Mouse (Mus musculus) monocyte, adult 5-6 weeks (primary cell): Measurements from ENCODE around the gene Taf6. TPM values are rescaled to one million over a fixed set of nuclear protein-coding genes. Genes with fewer than 3 reads are reported as not detected.

Source experiments
- total RNA-seq: library from RNA; stranded (forward); fragments of 200-1000, 200-491, 200-594 nt; gene quantifications from 3 replicates; pipeline ENCODE4 v1.2.3, GENCODE M21; 2017

Taf6 gene
- total RNA-seq, 1 experiment from 2014 or later = 19.1 TPM

Other genes starting within 250 kb of the Taf6 start
- 0.29 TPM in 1 of 3 replicates, not detected in the others for gene Gjc3, start 224.4 kb downstream of the Taf6 start, total RNA-seq
- gene Azgp1, start 205.9 kb downstream of the Taf6 start, total RNA-seq = not detected in 3 replicates
- not detected in 3 replicates for gene Smok3a, start 166.2 kb downstream of the Taf6 start, total RNA-seq
- gene Smok3b, start 166.0 kb downstream of the Taf6 start, total RNA-seq = not detected in 3 replicates
- gene Smok3c, start 134.3 kb downstream of the Taf6 start, total RNA-seq = not detected in 3 replicates
- 13.7 to 19.2 TPM (median 14.7 TPM) in 3 replicates for gene Zkscan1, start 102.4 kb downstream of the Taf6 start, total RNA-seq
- gene Zscan21, start 70.5 kb downstream of the Taf6 start, total RNA-seq = 6.9 to 14.7 TPM (median 7.6 TPM) in 3 replicates
- gene Zfp113, start 31.7 kb downstream of the Taf6 start, total RNA-seq = 2.5 to 8.9 TPM (median 3.0 TPM) in 3 replicates
- 23.6 to 44.1 TPM (median 36.4 TPM) in 3 replicates for gene Cops6, start 26.4 kb downstream of the Taf6 start, total RNA-seq
- 26.2 to 32.8 TPM (median 27.0 TPM) in 3 replicates for gene Ap4m1, start 15.4 kb downstream of the Taf6 start, total RNA-seq
- 53.2 to 96.5 TPM (median 70.8 TPM) in 3 replicates for gene Mcm7, start 15.0 kb downstream of the Taf6 start, total RNA-seq
- gene Cnpy4, start within 50 bp of the Taf6 start, total RNA-seq = 38.5 to 45.5 TPM (median 43.7 TPM) in 3 replicates
- gene Mblac1, start 6.9 kb upstream of the Taf6 start, total RNA-seq = 1.1 TPM in 1 of 3 replicates, not detected in the others
- gene Nxpe5, start 38.4 kb upstream of the Taf6 start, total RNA-seq = 0.48 TPM in 1 of 3 replicates, not detected in the others
- 40.8 to 59.6 TPM (median 40.9 TPM) in 3 replicates for gene Lamtor4, start 68.0 kb upstream of the Taf6 start, total RNA-seq
- 18.5 to 45.5 TPM (median 18.5 TPM) in 3 replicates for gene BC037034, start 76.6 kb upstream of the Taf6 start, total RNA-seq
- gene Gal3st4, start 85.4 kb upstream of the Taf6 start, total RNA-seq = not detected in 3 replicates
- gene Gm43720, start 92.5 kb upstream of the Taf6 start, total RNA-seq = not detected in 3 replicates
- 0.53 to 0.87 TPM (median 0.67 TPM) in 3 replicates for gene Gpc2, start 92.6 kb upstream of the Taf6 start, total RNA-seq
- gene Stag3, start 92.8 kb upstream of the Taf6 start, total RNA-seq = 1.3 to 2.2 TPM (median 1.6 TPM) in 3 replicates
- gene Pvrig, start 154.5 kb upstream of the Taf6 start, total RNA-seq = 7.1 to 30.4 TPM (median 8.3 TPM) in 3 replicates